Mouse (Mus musculus): ENCODE data around the gene Slc39a11.
A peak's percentile ranks its signal among the peaks of the same experiment; 100 is the strongest.
"Not testable (repeated sequence)": the region's sequence is repeated elsewhere in the genome, so short reads cannot be mapped to it uniquely, and the experiment has no call there.

Slc39a11 gene

GRCm38 (mm10) chr11:113595144-113595543, 54.7 kb downstream of the Slc39a11 start:
- DNase-seq (ENCODE audit: low spot score) = no peak

DNA sequence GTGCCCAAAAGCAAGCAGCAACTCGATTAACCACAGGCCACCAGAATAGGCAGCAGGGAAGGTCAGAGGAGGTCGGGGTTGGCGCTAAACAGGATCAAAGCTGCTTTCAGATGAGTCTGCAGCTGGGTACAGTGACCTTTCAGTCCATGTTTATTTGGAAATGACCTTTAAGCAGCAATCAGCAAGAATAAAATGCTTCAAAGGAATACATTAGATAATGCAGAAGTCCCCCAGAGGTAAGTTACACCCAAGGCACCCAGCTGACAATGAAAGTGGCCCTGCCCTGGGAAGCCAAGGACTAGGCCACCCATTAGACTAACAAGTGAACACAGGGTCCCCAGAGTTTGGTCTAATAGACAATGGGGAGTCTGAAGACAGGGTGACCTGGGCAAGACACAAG, 60.9 kb downstream of the Slc39a11 start:
- DNase-seq (ENCODE audit: low spot score) = no peak

GRCm38 (mm10) chr11:113586423-113586822, 63.5 kb downstream of the Slc39a11 start:
- DNase-seq (ENCODE audit: low spot score) = no peak

GRCm38 (mm10) chr11:113583879-113584661, 65.8 kb downstream of the Slc39a11 start:
- DNase-seq (ENCODE audit: low spot score) = no peak

GRCm38 (mm10) chr11:113577221-113577620, 72.7 kb downstream of the Slc39a11 start:
- no peak for DNase-seq (ENCODE audit: low spot score)

DNA sequence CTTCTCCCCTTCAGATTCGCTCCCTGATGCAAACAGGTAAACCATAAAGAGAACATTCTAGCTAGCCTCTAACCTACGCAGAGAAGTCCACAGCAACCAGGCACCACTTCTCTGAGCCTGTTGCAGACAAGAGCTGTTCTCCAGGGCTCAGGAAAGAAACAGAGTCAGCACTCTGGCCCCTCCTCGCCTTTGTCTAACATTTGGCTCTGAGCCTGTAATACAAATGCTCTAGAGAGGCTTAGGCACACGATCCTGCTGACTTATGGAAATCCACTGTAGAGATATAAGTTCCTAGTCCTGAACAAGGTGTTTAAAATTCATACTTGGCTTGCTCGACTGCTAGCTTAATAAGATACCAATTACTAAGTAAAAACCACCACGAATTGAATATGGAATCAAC, 77.2 kb downstream of the Slc39a11 start:
- no peak for DNase-seq (ENCODE audit: low spot score)

GRCm38 (mm10) chr11:113571616-113572015, 78.3 kb downstream of the Slc39a11 start:
- no peak for DNase-seq (ENCODE audit: low spot score)

DNA sequence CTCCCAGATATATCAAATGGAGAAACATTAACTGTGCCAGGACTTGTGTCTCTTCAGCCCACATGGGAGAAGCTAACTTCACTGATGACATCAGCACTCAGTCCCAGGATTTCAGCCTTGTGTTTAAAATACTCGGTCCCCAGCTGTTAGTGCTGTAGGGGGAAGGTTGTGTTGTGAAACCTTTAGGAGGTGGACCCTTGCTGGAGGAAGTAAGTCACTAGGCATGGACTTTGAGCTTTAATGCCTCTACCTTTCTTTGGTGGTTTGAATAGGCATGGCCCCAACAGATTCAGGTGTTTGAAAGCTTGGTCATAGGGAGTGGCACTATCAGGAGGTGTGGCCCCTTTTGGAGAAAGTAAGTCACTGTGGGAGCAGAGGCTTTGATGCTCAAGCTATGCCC, 80.9 kb downstream of the Slc39a11 start:
- no peak for DNase-seq (ENCODE audit: low spot score)

- not testable (repeated sequence) for DNase-seq (ENCODE audit: low spot score)
Measured at GRCm38 (mm10) chr11:113567926-113568325, 82.0 kb downstream of the Slc39a11 start.

GRCm38 (mm10) chr11:113565006-113565995, 84.6 kb downstream of the Slc39a11 start:
- peak; percentile 35 for DNase-seq (ENCODE audit: low spot score)

DNA sequence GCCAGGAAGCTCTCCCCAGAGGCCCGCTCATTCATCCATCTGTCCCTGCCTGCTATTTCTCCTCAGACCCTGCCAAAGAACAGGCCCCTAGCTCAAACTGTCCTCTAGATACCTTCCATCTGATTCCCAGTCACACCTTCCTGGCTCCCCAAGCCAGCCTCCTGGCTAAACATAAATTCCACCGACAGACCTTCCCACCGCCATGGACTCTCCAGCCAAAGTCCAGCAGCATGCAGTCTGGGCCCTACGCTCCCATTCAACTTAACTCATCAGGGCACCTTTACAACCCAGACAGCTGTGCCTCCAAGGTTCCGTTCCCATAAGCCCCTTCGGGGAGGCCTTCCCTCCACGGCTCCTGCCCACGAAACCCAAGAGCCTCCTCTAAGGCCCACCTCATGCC, 87.6 kb downstream of the Slc39a11 start:
- no peak for DNase-seq (ENCODE audit: low spot score)

GRCm38 (mm10) chr11:113560150-113560549, 89.7 kb downstream of the Slc39a11 start:
- no peak for DNase-seq (ENCODE audit: low spot score)

- no peak for DNase-seq (ENCODE audit: low spot score)
Measured at GRCm38 (mm10) chr11:113558505-113558904, 91.4 kb downstream of the Slc39a11 start.

GRCm38 (mm10) chr11:113556142-113556541, 93.7 kb downstream of the Slc39a11 start:
- DNase-seq (ENCODE audit: low spot score) = no peak

- no peak for DNase-seq (ENCODE audit: low spot score)
Measured at GRCm38 (mm10) chr11:113554701-113555360, 95.0 kb downstream of the Slc39a11 start.

DNA sequence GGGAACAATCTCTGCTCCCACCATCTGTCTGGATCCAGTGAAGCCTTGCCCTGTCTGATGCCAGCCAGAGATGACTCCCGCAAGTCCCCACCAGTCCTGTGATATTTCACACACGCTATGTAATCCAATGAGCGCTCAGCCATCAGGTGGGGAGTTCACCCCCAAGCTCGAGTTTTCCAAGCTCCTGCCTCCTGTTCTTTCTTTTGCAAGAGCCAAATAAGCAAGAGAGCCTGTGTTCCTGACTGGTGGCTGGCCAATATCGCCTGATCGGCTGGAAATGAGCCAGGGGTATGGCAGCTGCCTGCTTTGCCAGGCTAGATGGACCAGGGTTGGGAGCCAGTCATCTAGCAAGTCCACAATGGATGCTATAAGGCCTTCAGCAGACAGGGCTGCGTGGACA, 95.7 kb downstream of the Slc39a11 start:
- DNase-seq (ENCODE audit: low spot score) = no peak

DNA sequence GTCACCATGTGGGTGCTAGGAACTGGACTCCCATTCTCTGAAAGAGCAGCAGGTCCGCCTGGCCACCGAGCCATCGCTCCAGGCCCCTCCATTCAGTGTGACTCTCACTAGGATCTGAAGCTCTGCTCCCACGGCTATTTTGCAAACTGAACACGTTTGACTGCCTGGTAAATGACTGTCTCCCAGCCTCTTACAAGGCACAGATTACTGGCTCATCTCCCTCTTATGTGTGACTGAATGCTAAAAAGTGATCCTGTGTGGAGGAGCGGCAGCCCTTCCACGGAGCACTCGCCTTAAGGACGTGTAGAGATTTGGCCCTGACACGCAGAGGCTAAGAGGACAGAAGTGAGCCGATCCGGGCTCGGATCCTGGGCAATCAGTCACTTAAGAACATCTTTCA, 96.3 kb downstream of the Slc39a11 start:
- no peak for DNase-seq (ENCODE audit: low spot score)

DNA sequence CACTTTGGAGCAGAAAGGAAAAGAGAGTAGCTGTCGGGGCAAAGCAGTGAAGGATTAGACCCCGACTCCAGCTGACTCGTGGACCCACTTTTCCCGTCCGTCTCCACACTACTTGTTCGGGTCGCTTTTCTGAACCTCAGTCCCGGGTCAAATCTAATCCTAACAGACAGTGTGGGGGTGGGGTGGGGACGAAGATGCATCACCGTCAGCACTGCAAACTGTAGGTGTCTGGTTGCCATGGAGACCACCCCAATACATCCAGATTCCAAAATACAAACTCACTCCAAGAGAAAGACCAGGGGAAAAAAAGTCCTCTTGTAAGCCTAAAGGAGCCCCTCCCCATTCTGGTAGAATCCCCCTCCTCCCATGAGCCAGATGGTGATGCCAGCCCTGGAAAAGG, 97.3 kb downstream of the Slc39a11 start:
- DNase-seq (ENCODE audit: low spot score) = no peak

- no peak for DNase-seq (ENCODE audit: low spot score)
Measured at GRCm38 (mm10) chr11:113546217-113546877, 103.5 kb downstream of the Slc39a11 start.

- no peak for DNase-seq (ENCODE audit: low spot score)
Measured at GRCm38 (mm10) chr11:113544017-113544640, 105.8 kb downstream of the Slc39a11 start.

DNA sequence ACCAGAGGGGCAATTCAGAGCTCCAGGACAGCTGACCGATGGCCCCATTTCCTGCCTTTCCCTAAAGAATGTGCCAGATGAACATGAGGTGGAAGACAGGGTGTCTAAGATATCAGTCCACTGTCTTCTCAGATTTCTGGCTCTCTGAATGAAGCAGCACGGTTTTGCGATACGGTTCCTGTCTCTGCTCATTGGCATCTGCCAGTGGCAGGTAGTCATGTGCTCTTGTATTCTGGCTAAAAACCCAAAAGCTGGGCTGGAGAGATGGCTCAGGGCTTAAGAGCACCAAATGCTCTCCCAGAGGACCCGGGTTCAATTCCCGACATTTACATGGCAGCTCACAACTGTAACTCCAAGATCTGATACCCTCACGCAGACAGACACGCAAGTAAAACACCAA, 108.8 kb downstream of the Slc39a11 start:
- no peak for DNase-seq (ENCODE audit: low spot score)
